Mouse (Mus musculus) heart, postnatal 0 days (tissue): ENCODE results near the gene Hist1h2ab. TPM values are rescaled to one million over a fixed set of nuclear protein-coding genes. Genes with fewer than 3 reads are reported as not detected.
"Not testable (repeated sequence)": the region's sequence is repeated elsewhere in the genome, so short reads cannot be mapped to it uniquely, and the experiment has no call there.

Source experiments
- ATAC-seq: fragments of 200-750 bp; cut with Nextera tagmentation; 2 replicates; pipeline ENCODE4 v1.8.0; 2017; ENCODE audit warnings: low read depth, moderate number of reproducible peaks, moderate library complexity; ENCODE audit not compliant: insufficient read depth
- DNase-seq: peaks from one replicate; pipeline ENCODE4 v3.0.0-alpha.2; 2016; ENCODE audit warnings: low spot score
- H3K27ac ChIP-seq: fragments of 300-500 bp; sonication (generic); 2 replicates; pipeline ENCODE4 v1.5.1; 2014; ENCODE audit warnings: low read depth, mild to moderate bottlenecking
- H3K27me3 ChIP-seq: fragments of 300-500 bp; sonication (generic); 2 replicates; pipeline ENCODE4 v1.6.1; 2014; ENCODE audit warnings: low read length, mixed read lengths; ENCODE audit not compliant: control insufficient read depth, insufficient read depth
- H3K36me3 ChIP-seq: fragments of 300-500 bp; sonication (generic); replicated peaks from 2 replicates; pipeline ENCODE4 v1.6.1; 2014; ENCODE audit warnings: low read length, mixed read lengths; ENCODE audit not compliant: control insufficient read depth, insufficient read depth
- H3K4me1 ChIP-seq: fragments of 300-500 bp; sonication (generic); 2 replicates; pipeline ENCODE4 v1.6.1; 2014; ENCODE audit warnings: antibody characterized with exemption; ENCODE audit not compliant: control insufficient read depth, insufficient read depth
- H3K4me2 ChIP-seq: fragments of 300-500 bp; sonication (generic); 2 replicates; pipeline ENCODE4 v1.6.1; 2014; ENCODE audit warnings: low read depth, mild to moderate bottlenecking, low read length, moderate library complexity
- H3K4me3 ChIP-seq: fragments of 300-500 bp; sonication (generic); 2 replicates; pipeline ENCODE4 v1.5.1; 2014; ENCODE audit warnings: low read depth, low read length
- H3K9ac ChIP-seq: fragments of 300-500 bp; sonication (generic); replicated peaks from 2 replicates; pipeline ENCODE4 v1.6.1; 2014; ENCODE audit warnings: low read depth, low read length, mixed read lengths
- H3K9me3 ChIP-seq: fragments of 300-500 bp; sonication (generic); replicated peaks from 2 replicates; pipeline ENCODE4 v1.6.1; 2016; ENCODE audit warnings: low read length; ENCODE audit not compliant: control insufficient read depth
- CTCF ChIP-seq: IDR thresholded peaks from 2 replicates; pipeline ENCODE4 v1.5.1; 2016; ENCODE audit warnings: antibody characterized with exemption, control low read depth, low read depth
- EP300 ChIP-seq: IDR thresholded peaks from 2 replicates; pipeline ENCODE4 v1.6.1; 2016; ENCODE audit warnings: antibody characterized with exemption, low read depth
- WGBS: fragments of 180-500 bp; shearing (Covaris S2); extraction: QIAGEN DNeasy Blood & Tissue Kit; methylation state at CpG from one replicate; pipeline ENCODE4 v1.1.7; 2014; 5-methylcytosine and 5-hydroxymethylcytosine counted together
- polyA plus RNA-seq: library from polyadenylated mRNA; unstranded; fragments of >200 nt; fragmentation: Nextera tagmentation; extraction: Ambion mirVana; gene quantifications from 2 replicates; pipeline ENCODE4 v1.2.1, GENCODE M21; 2015
- total RNA-seq: library from RNA; depleted of rRNA; stranded (reverse); fragments of >200 nt; gene quantifications from 2 replicates; pipeline ENCODE4 v1.2.3, GENCODE M21; 2014; ENCODE audit warnings: low replicate concordance; rRNA removed

The Hist1h2ab gene
- total RNA-seq (667 and 733 TPM in 2 replicates), polyA plus RNA-seq (5.6 and 7.6 TPM in 2 replicates)

DNA sequence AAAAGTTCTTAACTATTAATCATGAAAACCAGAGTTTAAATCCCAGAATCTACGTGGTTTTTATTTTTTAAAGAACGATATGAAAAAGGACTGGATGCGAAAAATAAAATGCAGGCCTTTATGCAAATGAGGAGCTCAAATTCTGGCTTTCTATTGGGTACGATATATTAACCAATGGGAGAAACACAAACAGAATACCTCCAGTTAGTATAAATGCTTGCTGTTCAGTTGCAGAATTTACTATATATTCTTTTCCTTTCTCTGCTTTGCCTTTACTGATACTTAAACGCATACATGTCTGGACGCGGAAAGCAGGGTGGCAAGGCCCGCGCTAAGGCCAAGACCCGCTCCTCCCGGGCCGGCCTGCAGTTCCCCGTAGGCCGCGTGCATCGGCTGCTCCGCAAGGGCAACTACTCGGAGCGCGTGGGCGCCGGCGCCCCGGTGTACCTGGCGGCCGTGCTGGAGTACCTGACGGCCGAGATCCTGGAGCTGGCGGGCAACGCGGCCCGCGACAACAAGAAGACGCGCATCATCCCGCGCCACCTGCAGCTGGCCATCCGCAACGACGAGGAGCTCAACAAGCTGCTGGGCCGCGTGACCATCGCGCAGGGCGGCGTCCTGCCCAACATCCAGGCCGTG, at the start of gene Hist1h2ab:
TSS of gene Hist1h2ab (plus strand) at position 288 of the 639 bp plus-strand sequence.
- not testable (repeated sequence) for H3K9me3 ChIP-seq, H3K27me3 ChIP-seq, H3K4me1 ChIP-seq, H3K36me3 ChIP-seq
- WGBS = 1% methylated on average over 27 of the region's 47 CpGs
- ATAC-seq (peak; percentile 42), DNase-seq (peak; percentile 88)
- H3K27ac ChIP-seq = peak within 1 kb of the TSS; percentile 95
- H3K4me3 ChIP-seq = peak within 1 kb of the TSS; percentile 46
- peak within 1 kb of the TSS; percentile 70 for H3K4me2 ChIP-seq
- peak within 1 kb of the TSS; percentile 54 for H3K9ac ChIP-seq

DNA sequence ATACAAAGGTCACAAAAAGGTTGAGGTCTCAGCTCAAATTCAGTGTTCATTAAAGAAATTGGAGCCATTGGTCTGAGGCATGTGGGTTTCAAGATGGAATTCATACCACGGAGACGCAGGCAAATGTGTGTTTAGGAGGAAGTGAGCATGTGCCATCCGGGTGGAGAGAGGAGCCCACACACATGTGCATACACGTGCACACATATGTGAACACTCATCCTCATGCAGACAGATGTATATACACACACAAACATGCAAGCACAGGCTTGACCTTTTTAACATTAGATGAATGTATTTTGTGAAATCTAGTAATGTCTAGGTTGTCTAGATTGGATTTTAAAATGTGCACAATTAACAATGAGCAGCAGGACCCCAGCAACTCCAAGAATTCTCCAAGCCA, 48.7 kb upstream of the Hist1h2ab start:
- Histone ChIP-seq H3K4me3 (no peak overlapping the region), H3K4me1 (0 out of 2 replicates have a peak, but pooled peaks cover 6% of the 10 kb centered on the region), H3K27ac (no peak overlapping the region), H3K27me3 (no peaks in the 10 kb centered on the region), H3K36me3 (no peaks in the 10 kb centered on the region), H3K9ac (no peak overlapping the region), H3K9me3 (no peaks in the 10 kb centered on the region), H3K4me2 (no peak overlapping the region)
- ATAC-seq (no peak), DNase-seq (no peak)
- 75% methylated on average over 4 of the region's 4 CpGs for WGBS
- no peak for TF ChIP-seq EP300
- no peak for TF ChIP-seq CTCF

DNA sequence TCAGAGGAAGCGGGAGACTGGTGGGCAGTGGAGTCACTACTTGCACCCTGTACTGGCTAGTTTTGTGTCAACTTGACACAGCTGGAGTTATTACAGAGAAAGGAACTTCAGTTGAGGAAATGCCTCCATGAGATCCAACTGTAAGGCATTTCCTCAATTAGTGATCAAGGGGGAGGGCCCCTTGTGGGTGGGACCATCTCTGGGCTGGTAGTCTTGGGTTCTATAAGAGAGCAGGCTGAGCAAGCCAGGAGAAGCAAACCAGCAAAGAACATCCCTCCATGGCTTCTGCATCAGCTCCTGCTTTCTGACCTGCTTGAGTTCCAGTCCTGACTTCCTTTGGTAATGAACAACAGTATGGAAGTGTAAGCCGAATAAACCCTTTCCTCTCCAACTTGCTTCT, 48.1 kb upstream of the Hist1h2ab start:
- ATAC-seq, H3K4me2 ChIP-seq, H3K27me3 ChIP-seq, H3K9ac ChIP-seq, H3K27ac ChIP-seq, H3K4me3 ChIP-seq, DNase-seq, H3K4me1 ChIP-seq, H3K9me3 ChIP-seq, H3K36me3 ChIP-seq: not testable (repeated sequence)
- WGBS = 59% methylated on average over 2 of the region's 2 CpGs

DNA sequence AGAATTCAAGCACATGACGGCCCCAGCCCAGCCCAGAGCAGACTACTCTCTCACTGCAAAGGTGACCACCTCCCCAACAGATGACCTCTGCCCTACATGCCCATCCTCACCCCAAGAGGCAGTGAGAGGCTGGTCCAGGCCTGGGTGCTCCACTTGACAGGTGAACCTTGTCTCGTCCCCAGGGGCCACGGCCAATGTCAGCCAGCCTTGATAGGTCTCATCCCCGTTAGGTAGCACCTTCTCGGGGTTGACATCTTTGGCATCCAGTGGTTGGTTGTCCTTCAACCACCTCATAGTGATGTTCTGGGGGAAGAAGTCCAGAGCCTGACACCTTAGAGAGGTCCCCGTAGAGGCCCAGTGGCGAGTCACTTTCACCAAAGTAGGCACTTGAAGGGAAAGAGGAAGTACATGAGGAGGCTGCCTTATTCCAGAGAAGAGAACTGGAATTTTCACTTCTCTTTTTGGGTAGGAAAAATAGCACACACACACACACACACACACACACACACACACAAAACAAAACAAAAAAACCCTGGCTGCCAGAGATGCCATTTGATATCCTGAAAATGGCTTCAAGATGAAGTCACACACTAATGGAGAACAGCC, 45.1 kb upstream of the Hist1h2ab start:
- Histone ChIP-seq H3K36me3 (no peaks in the 10 kb centered on the region), H3K9me3 (no peaks in the 10 kb centered on the region), H3K9ac (no peak overlapping the region), H3K27me3 (no peaks in the 10 kb centered on the region), H3K4me3 (no peak overlapping the region), H3K4me2 (no peak overlapping the region), H3K27ac (no peak overlapping the region), H3K4me1 (peaks cover 4% of the 10 kb centered on the region; the same call in 1 of the 2 replicates)
- TF ChIP-seq EP300 (no peak), CTCF (no peak)
- WGBS = 79% methylated on average over 7 of the region's 7 CpGs
- no peak for DNase-seq
- ATAC-seq = no peak

DNA sequence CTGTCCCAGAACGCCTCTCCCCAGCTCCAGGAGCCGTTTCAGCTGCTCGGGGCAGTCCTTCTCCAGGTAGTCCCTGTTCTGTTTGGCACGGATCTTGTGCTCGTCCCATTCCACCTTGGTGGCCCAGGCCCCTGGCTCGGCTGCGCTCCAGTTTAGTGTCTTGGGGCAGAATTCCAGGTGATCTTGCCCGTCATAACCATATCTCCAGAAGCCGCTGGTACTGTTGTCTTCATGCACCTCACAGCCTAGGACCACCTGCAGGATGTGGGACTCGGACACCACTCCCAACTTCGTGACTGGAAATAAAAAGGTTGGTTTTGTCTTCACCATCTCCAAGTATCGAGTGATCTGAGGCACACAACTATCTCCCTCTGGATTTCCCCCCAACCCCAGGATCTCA, 44.2 kb upstream of the Hist1h2ab start:
- Histone ChIP-seq H3K36me3 (no peaks in the 10 kb centered on the region), H3K4me2 (no peak overlapping the region), H3K4me3 (no peak overlapping the region), H3K9ac (no peak overlapping the region), H3K4me1 (peaks cover 4% of the 10 kb centered on the region; the same call in 1 of the 2 replicates), H3K9me3 (no peaks in the 10 kb centered on the region), H3K27me3 (no peaks in the 10 kb centered on the region), H3K27ac (no peak overlapping the region)
- DNase-seq = no peak
- TF ChIP-seq EP300 (no peak), CTCF (no peak)
- WGBS = 88% methylated on average over 12 of the region's 12 CpGs
- ATAC-seq = no peak

DNA sequence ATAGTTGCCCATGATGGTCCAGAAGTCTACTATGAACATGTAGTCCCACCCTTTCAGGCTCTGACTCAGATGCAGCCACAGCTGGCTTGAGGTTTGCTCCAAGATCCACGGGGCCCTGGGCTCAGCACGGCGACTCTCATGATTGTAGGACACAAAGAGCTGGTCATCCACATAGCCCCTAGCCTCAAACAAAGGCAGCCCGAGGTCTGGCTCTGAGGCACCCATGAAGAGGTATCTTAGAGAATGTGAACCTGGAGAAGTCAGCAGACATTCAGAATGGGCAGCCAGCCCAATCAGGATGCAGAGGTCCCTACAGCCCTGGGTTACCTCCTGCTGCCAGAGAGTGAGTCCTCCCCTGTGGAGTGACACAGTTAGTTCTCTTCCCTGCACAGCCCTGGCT, 42.9 kb upstream of the Hist1h2ab start:
- H3K9me3 ChIP-seq = no peaks in the 10 kb centered on the region
- DNase-seq (no peak), ATAC-seq (no peak)
- TF ChIP-seq CTCF = no peak
- TF ChIP-seq EP300 = no peak
- peaks cover 4% of the 10 kb centered on the region; the same call in 1 of the 2 replicates for H3K4me1 ChIP-seq
- no peak overlapping the region for H3K27ac ChIP-seq
- H3K9ac ChIP-seq = no peak overlapping the region
- no peak overlapping the region for H3K4me2 ChIP-seq
- H3K36me3 ChIP-seq = no peaks in the 10 kb centered on the region
- no peaks in the 10 kb centered on the region for H3K27me3 ChIP-seq
- 88% methylated on average over 4 of the region's 4 CpGs for WGBS
- H3K4me3 ChIP-seq = no peak overlapping the region
